Mouse (Mus musculus) megakaryocyte, adult 5-6 weeks (primary cell): Measurements from ENCODE around the gene Ptgdr. TPM values are rescaled to one million over a fixed set of nuclear protein-coding genes. Genes with fewer than 3 reads are reported as not detected.

Experiments
- ATAC-seq: 2 replicates; pipeline ENCODE4 v1.8.0; 2016; ENCODE audit warnings: mild to moderate bottlenecking, inconsistent platforms; ENCODE audit not compliant: poor library complexity, severe bottlenecking
- total RNA-seq, 2 experiments: library from RNA; stranded (forward) in 1 of 2; stranded (reverse) in 1 of 2; fragments of 153-499, 151-499 nt in 1 of 2; fragments of 221-1000, 200-1000 nt in 1 of 2; gene quantifications; 2 replicates each; pipeline versions ENCODE4 v1.2.3 to v1.2.4; 2015 to 2017

Gene Ptgdr
- total RNA-seq, 2 experiments from 2014 or later = 0.22 TPM; not detected in 1

- peak; percentile 86 for ATAC-seq
These were observed 37.8 kb downstream of the Ptgdr start for GRCm38 (mm10) chr14:44821177-44822057.

- ATAC-seq = peak; percentile 57
These were observed 46.0 kb downstream of the Ptgdr start for GRCm38 (mm10) chr14:44813152-44813551.

Other genes with a start within 250 kb of the Ptgdr start
- not detected in 2 replicates for gene Gm5624, start 231.4 kb downstream of the Ptgdr start, total RNA-seq (2015)
- gene Gm5624, start 231.4 kb downstream of the Ptgdr start, total RNA-seq (2017) = not detected in 2 replicates
- gene Gm8257, start 152.9 kb downstream of the Ptgdr start, total RNA-seq (2015) = not detected in 2 replicates
- not detected in 2 replicates for gene Gm8257, start 152.9 kb downstream of the Ptgdr start, total RNA-seq (2017)
- gene Gm8267, start 109.0 kb downstream of the Ptgdr start, total RNA-seq (2015) = not detected in 2 replicates
- not detected in 2 replicates for gene Gm8267, start 109.0 kb downstream of the Ptgdr start, total RNA-seq (2017)
- gene Ptger2, start 128.8 kb upstream of the Ptgdr start, total RNA-seq (2015) = 7.2 and 8.8 TPM in 2 replicates
- 4.9 and 6.7 TPM in 2 replicates for gene Ptger2, start 128.8 kb upstream of the Ptgdr start, total RNA-seq (2017)